Mouse (Mus musculus) mouse trophoblast stem cell (cell line): ENCODE measurements at regions not wholly inside any gene's neighbourhood (a gene's known extent, or its start where the extent isn't known, plus 50 kb on each side); places are given as distances from the start of the nearest gene placed in this dataset.

Experiments
- in situ Hi-C, 2 experiments: fragments of 300-500 bp; cut with MseI, MboI; formaldehyde crosslinking; loops; 2 replicates in 1 of 2; 3 replicates in 1 of 2; pipeline ENCODE4 v1.15.1; 2025

DNA sequence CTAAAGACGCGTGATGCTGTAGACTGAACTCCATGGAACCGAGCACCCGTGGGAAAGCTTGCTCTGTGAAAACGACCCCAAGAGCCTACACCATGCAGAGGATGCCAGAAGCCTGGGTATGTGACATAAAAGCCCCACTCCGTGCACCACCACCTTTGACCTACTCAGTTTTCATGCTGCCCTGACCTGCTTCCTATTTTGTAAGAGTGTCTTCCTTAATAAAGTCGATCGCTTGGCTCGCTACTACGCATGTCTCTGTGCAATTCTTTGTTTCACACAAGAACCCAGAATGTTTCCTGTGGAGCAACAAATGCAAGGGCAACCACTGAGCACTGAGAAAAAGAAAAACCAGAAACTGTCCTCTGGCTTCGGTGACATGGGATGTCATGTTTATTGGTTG is 60.5 kb downstream of the Sec61b start:
- in situ Hi-C loops: no loop called here

DNA sequence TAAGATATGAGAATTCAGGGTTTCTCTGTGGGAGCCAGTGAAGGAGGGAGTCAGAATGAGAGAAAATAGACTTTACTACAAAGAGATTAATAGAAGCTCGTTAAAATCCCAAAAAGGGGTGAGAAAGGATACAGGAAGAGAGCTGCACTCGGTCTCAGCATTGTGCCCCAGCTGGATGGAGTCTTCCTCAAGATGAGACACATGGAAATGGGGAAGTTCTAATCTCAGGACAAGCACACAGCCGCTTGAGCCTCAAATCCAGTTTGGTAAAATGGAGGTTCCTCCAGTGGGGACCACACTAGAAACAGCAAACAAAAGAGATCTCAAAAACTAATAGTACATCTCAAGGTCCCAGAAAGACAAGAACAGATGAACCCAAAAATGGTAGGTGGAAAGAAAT is 93.2 kb downstream of the Sec61b start:
- in situ Hi-C loops: no loop called here

DNA sequence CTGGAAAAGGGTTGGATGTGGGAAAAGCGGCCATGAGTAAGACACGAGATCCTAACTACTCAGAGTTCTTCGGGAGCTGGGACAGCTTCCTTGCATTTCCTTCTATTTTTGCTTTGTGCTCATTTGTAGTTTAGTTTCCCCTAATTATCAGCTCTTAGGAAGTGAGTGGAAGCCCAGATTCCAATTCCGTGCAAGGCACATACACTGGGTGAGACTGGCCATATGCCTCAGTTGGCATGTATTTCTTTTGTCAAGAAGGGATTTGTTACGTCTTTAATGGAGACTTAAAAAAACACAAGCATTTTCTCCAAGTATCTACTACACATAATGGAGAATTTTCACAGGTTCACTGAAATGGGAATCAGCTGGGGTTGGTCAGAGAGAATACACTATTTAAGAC is 96.4 kb downstream of the Sec61b start:
- in situ Hi-C loops: no loop called here

DNA sequence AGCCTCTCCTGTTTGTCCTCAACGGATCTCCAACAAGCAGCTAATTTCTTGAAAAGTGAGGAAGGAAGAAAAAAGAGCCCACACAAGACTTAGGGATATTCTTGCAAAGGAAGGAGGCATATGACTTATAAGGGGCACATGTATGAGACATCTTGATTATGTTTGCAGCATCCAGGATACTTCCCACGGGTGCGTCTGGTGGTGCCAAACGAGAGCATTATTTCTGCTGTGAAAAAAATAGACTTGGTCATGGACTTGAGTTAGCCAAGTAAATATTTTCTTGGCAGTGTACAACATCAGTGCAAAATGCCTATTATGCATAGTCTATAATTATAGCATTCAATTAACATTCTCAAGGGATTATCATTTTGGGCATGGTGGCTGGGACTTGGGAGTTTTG is 101.6 kb downstream of the Sec61b start:
- in situ Hi-C loops: loop anchor here in 1 of 2 experiments (25.0 kb wide), 1 partner anchor 139 kb away; no protein-coding TSS in a partner anchor

DNA sequence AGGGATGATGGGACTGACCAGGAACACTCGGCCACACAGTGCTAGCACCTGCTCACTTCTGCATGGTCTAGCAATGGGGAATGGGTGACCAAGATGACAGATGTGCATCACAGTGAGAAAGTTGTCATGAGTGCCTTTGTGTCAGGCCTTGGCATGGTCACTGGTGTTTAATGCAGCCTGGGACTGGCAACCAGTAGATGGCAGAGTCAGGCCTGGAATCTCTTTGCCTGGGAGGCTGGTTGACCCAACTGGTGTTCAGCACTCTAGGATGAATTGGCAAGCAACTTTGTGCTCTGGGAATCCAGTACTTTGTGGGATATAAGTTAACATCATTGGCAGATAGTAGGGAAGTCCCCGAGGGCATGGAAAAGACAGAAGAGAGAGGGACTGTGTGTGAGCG is 103.0 kb downstream of the Sec61b start:
- in situ Hi-C loops: loop anchor here in 1 of 2 experiments (25.0 kb wide), 1 partner anchor 140 kb away; no protein-coding TSS in a partner anchor

DNA sequence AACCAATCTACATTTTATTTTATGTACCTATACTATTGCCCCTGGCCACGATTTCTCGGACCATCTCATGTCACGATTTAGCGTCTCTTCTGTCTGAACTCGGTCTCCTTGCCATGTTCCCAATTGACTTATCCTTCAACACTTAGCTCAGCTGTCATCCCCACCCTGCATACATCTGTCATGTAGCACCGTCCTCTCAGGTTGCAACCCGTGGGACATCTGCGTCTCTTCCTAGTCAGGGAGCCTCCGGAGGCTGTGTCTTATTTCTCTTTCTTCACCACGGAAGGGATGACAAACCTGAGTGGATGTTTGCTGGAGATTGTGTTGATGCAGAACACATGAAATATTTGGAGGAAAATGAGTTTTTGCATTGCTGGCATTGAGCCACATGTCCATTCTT is 104.2 kb downstream of the Sec61b start:
- in situ Hi-C loops: loop anchor here in 1 of 2 experiments (25.0 kb wide), 1 partner anchor 141 kb away; no protein-coding TSS in a partner anchor

DNA sequence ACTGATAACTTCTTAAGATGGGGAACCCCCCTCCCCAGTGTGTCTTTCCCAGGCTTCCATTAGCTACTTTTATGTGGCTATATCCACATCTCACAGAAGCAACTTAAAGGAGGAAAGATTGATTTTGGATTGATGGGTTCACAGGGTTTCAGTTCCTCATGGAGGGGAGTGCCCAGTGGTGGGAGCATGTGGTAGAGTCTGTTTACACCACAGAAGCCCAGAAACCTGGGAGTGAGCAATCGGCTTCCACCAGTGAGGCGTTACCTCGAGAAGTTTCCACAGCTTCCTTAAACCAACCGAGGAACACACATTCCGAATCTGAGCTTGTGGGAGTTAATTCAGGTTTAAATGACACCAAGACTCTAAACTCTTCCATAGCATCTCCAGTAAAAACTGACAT is 106.1 kb downstream of the Sec61b start:
- in situ Hi-C loops: loop anchor here in 1 of 2 experiments (25.0 kb wide), 1 partner anchor 143 kb away; no protein-coding TSS in a partner anchor

DNA sequence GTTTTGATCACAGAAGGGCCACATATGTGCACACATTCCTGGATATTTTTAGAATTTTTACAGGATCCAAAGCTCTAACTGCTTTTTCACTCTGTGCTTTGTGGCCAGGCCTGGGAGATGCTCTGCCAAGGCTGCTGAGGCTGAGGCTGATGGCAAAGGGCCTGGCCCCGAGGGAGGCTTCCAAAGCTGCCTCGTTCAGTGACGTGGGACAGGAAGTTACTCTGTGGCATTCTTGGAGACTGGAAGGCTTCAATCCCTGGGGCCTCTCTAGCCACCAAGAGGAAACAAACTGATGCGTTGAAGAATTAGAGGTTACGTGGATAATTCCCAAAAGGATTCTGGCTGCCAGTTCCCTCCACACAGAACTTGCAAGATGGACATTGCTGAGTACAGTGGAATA is 112.8 kb downstream of the Sec61b start:
- in situ Hi-C loops: loop anchor here in 1 of 2 experiments (25.0 kb wide), 1 partner anchor 150 kb away; no protein-coding TSS in a partner anchor

DNA sequence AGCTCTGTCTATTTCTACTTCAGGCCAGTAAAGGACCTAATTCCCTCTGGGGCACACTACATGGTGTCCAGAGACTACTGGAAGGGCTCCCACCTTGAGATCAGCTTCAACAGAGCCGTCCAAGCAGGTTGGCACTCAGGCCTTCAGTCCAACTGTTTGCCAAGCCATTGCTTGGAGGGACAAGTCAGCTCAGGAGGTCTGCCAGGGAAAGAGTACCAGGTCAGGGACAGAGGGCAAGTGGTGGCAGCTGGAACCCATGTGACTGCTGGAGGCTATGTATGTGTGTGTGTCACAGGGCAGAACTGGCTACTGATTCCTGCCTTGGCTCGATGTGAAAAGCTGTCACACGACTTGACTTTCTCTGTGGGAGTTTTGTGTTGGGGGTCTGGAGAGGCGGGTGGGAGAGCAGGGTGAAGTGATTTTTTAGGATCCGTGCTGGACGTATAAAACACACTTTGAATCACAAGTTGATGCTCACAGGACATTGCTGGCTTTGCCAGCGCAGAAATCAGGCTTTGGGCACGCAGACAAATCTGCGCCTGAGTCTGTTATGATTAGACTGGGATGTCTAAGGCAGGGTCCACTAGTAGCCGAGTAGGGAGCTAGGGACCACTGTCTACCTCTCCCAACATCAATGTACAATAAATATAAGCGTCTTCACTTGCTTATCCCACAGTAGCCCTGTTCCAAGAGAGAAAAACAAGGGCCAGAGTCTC is 118.0 kb downstream of the Sec61b start:
- in situ Hi-C loops: loop anchor here in 1 of 2 experiments (25.0 kb wide), 1 partner anchor 155 kb away; no protein-coding TSS in a partner anchor

DNA sequence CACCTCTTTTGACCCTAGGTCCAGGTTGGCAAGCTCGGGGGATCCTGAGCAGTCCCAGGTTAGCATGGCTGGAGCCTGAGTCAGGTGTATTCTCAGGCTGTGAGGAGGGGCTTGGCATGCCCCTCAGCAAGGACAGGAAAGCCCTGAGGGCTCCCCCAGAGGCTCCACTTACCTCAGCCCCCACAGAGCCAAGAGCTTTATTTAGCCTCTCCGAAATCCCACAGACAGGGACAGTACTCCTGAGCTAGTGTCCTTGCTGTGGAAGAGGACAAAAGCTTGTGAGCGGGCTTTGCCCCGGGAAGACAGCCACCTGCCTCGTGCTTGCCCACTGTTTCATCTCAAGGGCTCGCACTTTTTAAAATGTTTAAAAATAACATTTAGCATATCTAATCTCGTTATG is 118.7 kb downstream of the Sec61b start:
- in situ Hi-C loops: loop anchor here in 1 of 2 experiments (25.0 kb wide), 1 partner anchor 156 kb away; no protein-coding TSS in a partner anchor

DNA sequence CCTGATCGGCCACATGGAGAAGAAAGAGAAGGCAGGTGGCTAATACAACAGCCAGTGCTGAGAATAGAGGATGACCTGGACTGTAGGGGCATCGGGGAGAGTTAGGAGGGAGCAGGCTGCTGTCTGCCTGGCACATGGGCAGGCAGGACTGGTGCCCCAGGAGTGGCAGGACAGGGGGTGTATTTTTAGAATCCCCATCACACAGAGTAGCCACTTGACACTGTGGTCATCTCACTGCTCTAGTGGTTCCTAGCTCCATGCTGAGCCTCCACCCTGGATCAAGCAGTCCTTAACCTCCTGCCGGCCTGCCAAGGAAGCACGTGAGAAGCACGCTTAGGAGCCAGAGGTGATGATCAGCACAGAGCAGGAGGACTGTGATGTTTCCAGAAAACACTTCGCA is 119.7 kb downstream of the Sec61b start:
- in situ Hi-C loops: loop anchor here in 1 of 2 experiments (25.0 kb wide), 1 partner anchor 157 kb away; no protein-coding TSS in a partner anchor

DNA sequence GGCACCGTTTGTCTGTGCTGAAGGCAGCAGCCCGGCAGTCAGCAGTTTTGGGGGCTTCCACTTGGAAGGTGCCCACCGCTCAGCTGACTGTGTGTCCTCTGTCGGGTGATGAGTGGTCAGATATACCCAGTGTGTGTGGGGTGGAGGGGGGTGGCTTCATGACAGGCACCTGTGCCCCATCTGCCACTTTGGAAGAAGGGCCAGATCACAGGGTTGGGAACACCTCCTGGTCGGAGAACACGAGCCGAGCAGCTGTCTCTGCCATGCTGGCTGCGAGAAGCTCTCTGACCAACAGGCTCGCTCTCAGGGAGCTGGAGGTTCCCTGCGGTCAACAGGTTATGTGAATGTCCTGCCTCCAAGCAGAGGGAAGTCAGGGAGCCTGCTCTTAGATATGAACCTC is 121.4 kb downstream of the Sec61b start:
- in situ Hi-C loops: loop anchor here in 1 of 2 experiments (25.0 kb wide), 1 partner anchor 159 kb away; no protein-coding TSS in a partner anchor

DNA sequence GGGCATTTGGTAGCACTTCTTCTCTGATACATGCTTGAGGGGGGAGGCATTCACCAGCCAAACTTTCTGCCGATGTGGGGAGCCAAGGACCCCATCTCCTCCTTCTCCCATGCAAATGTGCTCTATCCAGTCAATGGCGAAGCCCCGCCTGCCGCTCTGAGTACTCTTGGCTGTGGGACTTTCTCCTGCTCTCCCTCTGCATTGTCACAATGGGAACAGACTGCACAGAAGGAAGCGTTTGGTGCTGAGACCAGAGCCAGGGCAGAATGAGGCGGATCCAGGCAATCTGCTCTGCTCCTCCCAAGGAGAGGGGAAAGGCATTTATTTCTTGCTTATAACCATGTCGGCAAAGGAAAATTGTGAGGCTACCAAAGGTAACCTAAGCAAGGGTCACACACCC is 123.1 kb downstream of the Sec61b start:
- in situ Hi-C loops: loop anchor here in 1 of 2 experiments (25.0 kb wide), 1 partner anchor 160 kb away; no protein-coding TSS in a partner anchor

DNA sequence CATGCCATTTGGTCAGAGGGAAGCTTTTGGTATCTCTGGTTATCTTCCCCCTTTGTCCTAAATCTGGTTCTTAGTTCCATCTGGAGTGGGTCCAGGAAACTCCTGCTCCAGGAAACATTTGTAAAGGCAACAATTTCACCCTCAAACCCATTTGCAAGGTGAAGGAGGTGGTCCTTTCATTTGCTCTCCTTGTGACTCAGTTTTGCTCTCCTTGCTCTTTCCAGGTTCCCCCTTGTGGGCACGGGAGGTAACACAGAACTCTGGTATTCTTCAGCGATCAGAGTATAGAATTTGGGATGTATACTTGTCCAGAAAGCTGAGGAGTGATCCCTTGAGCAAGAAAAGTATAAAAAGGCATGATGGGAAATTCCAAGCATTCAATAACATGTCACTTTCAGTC is 123.8 kb downstream of the Sec61b start:
- in situ Hi-C loops: loop anchor here in 1 of 2 experiments (25.0 kb wide), 1 partner anchor 161 kb away; no protein-coding TSS in a partner anchor

DNA sequence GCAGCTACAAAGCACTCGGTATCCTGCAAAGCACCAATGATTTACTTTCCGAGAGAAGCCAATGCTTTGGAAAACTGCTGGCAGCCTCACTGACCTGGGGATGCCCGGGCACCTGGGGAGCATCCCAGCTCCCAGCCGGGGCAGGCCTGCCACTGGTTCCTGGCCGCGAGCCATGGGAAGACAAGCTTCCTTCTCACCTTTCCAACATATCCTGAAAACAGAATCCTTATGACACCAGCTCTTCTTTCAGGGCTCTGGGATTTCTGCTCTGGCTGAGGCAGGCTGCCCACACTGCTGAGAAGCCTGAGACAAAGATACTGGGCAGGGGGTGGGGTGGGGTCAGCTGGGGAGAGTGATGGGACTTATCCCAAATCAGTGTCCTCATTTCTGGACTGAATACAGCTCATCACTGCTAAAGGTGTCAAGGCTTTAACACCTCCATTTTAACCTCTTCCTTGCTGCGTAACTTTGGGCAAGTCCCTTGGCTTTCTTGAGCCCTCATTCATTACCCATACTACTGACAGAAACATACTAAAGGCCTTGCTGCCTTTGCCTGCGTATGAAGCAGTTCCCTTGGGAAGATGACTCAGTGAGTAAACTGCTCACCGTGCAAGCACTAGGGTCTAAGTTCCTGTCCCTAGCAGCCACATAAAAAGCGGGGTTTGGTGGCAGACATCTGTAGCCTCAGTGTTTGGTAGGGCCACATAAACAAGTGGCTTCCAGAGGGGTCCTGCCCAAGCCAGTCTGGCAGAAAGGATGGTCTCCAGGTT is 127.0 kb downstream of the Sec61b start:
- in situ Hi-C loops: no loop called here

DNA sequence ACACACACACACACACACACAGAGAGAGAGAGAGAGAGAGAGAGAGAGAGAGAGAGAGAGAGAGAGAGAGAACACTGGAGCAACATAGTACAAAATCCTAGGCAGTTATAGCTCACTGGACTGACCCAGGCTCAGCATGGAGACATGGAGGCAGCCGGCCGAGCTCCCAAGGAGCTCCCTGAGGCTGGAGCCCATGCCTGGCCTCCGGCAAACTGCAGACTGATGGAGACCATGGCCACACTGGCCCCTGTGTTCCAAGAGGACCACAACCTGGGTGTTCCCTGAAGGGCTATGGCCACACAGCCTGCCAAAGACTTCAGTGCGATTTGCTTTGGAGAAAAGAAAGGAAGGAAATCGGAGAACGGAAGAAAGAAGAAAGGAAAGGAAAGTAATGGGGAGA is 128.9 kb downstream of the Sec61b start:
- in situ Hi-C loops: no loop called here

DNA sequence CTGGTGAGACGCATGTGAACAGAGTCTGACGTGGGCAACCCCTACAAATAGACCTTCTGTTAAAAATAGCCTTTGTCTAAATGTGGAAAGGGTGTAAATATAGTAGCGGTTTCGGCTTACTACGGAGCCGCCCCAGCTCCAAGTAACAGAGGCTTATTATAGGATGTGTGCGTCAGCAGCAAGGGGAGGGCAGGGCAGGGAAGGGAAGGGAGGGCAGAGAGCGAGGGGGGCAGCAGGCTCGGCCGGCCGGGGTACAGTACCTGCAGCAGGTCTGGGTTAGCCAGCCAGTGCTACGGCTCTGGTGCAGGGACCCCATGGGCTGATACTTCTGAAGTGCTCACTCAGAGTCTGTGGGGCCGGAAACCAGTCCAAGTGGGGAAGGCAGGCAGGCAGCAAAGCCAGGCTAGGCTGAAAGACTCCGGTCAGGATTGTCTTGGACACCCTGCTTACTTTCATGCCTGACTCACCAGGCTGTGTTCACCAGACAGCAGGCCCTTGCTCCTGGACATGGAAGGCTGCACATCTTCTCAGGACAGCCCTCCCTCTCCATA is 129.5 kb downstream of the Sec61b start:
- in situ Hi-C loops: no loop called here

DNA sequence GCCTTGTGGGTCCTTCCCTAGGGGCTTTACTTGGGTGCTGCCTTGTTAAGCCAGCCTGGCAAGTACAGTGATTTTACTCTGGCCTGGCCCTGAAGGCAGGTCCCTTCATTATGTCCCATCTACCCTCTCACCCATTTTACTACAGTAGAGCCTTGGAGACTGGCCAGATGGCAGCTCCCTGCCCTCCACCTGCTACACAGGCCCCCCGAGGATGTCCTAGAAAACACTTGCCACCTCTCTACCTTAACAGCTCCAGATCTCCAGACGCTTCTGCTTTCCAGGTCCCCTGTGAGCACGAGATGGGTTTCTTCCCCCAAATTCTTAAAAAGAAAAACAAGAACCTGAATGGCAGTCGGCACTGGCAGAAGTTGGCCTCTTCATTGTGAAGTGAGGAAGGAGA is 131.2 kb downstream of the Sec61b start:
- in situ Hi-C loops: no loop called here

DNA sequence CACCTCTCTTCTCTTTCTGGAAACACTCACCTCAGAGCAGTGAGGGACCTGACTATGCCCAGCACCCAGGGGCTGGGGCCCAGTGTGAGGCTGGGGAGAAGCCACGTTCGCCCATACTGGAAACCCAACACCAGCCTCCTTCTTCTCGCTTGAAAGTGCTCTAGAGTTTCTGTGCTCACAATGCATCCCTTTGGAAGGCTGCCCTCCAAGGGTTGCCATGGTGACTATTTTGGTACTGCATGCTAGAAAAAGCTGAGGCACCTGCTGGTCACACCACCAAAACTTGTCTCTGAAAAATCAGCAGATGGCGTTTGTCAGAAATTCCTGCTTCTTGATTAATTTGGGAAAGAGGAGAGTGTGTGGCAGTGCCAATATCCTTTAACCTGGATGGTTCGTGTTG is 134.2 kb downstream of the Sec61b start:
- in situ Hi-C loops: no loop called here

DNA sequence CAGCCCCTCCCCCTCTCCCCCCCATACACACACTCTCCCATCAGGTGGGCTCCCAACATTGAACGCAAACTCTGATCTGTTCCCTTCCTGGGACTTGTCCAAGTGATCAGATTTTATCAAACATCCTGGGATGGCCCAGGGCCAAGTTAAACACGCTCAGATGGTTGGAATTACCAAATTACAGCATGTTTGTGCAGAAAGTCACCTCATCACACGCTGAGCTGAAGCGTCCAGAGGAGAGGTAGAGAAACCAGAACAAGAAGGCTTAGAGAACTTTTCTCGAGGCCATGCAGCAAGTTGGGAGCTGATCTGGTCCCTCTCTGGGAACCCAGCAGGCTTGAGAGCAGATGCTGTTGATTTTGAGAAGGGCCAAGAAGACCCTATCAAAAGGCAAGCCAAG is 136.5 kb downstream of the Sec61b start:
- in situ Hi-C loops: no loop called here

DNA sequence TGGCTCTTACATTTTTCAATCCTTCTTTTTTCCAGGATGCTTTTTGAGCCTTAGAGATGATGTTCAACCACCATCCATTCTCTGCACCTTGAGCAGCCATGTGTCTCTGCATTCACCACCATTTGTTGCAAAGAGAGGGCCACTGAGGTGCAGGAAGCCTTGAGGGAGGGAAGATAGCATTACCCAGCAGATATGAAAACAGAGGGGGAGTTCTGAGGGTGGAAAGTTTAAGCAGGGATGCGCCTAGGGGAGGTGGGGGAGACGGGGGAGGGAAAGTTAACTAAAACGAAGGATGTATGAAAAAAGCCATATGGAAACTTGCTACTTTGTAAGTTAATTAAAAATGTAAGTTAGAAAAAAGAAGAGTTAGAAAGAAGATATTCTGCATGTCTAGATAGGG is 142.1 kb downstream of the Sec61b start:
- in situ Hi-C loops: no loop called here

DNA sequence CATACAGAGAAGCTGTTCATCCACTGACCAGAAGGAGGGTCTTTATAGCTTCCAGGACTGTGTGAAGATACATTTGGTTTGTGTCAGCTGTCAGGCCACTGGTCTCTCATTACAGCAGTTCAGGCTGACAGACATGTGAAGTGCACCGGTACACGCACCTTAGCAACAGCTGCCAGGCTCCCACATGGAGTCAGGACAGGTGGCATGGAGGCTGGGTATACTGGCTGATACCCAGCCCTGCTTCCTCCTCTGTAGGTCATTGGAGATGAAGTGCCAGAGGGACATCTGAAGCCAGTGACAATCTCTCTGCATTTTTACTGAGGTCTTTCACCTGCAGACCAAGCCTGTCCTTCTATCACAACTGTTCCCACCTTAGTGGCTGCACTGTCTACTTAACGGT is 146.2 kb downstream of the Sec61b start:
- in situ Hi-C loops: no loop called here
